8 mouse cellular contexts compared by ENCODE assay signal in genomic region chrX:167210319-167210728, GRCm38 (mm10). TPM values are rescaled to one million over a fixed set of nuclear protein-coding genes. Genes with fewer than 3 reads are reported as not detected.
DNase-seq lines count a peak whose midpoint lies in the region; ATAC-seq and TF ChIP-seq lines count a peak whose summit lies in the region.

No protein-coding gene starts in this region.

- H3K27me3 ChIP-seq in forebrain, embryonic 16.5 days (replicated peaks; ENCODE audit: control insufficient read depth, insufficient read depth, low read length) = no peaks in the 10 kb centered on the region; the same call in 1 of the 2 replicates
- H3K27me3 ChIP-seq in intestine, embryonic 14.5 days (replicated peaks; ENCODE audit: control insufficient read depth, insufficient read depth, low read length) = no peaks in the 10 kb centered on the region; the same call in 1 of the 2 replicates

- H3K27ac ChIP-seq in forebrain, embryonic 16.5 days (ENCODE audit: low read length) = no peak overlapping the region
- no peak overlapping the region; the same call in 1 of the 2 replicates for H3K27ac ChIP-seq in intestine, embryonic 14.5 days (ENCODE audit: low read depth)
- peak overlapping the region; percentile 97 for H3K27ac ChIP-seq in macrophage

- intact Hi-C loops in gastrocnemius, postnatal 36 days (cut with DNase I) = no loop called here

- H3K79me2 ChIP-seq in macrophage (ENCODE audit: inconsistent target) = peaks cover 22% of the 10 kb centered on the region

- no peak overlapping the region for H3K9ac ChIP-seq in forebrain, embryonic 16.5 days (replicated peaks; ENCODE audit: low read depth, low read length)
- no peak overlapping the region for H3K9ac ChIP-seq in intestine, embryonic 14.5 days (ENCODE audit: low read length)

- H3K4me2 ChIP-seq in forebrain, embryonic 16.5 days (ENCODE audit: low read length) = peak overlapping the region; percentile 58
- H3K4me2 ChIP-seq in intestine, embryonic 14.5 days (ENCODE audit: low read length) = peak overlapping the region; percentile 16

- peaks cover 5% of the 10 kb centered on the region for H3K4me1 ChIP-seq in lung, adult 2 months (ENCODE audit: control insufficient read depth, insufficient read depth, low read length)
- H3K4me1 ChIP-seq in forebrain, embryonic 16.5 days (replicated peaks; ENCODE audit: control insufficient read depth, insufficient read depth, low read length) = peaks cover 6% of the 10 kb centered on the region; the same call in 1 of the 2 replicates
- no peaks in the 10 kb centered on the region; the same call in 1 of the 2 replicates for H3K4me1 ChIP-seq in intestine, embryonic 14.5 days (replicated peaks; ENCODE audit: control insufficient read depth, insufficient read depth, low read length)

- no peak for ATAC-seq in forebrain, embryonic 16.5 days
- ATAC-seq in intestine, embryonic 14.5 days (replicated peaks; ENCODE audit: low FRiP score, low TSS enrichment, low read depth) = no peak

- WGBS in lung, adult 2 months = 34% methylated on average over 6 of the region's 6 CpGs
- WGBS in forebrain, embryonic 16.5 days = 63% methylated on average over 6 of the region's 6 CpGs
- 30% methylated on average over 6 of the region's 6 CpGs for WGBS in intestine, embryonic 14.5 days
- 30% methylated on average over 6 of the region's 6 CpGs for WGBS in macrophage (ENCODE audit: missing documents)

- H3K36me3 ChIP-seq in forebrain, embryonic 16.5 days (ENCODE audit: control insufficient read depth, insufficient read depth) = 0 out of 2 replicates have a peak, but pooled peaks cover 2% of the 10 kb centered on the region
- H3K36me3 ChIP-seq in intestine, embryonic 14.5 days (ENCODE audit: control insufficient read depth, insufficient read depth, low read length) = no peaks in the 10 kb centered on the region
- no peaks in the 10 kb centered on the region for H3K36me3 ChIP-seq in macrophage (ENCODE audit: inconsistent target)

- H3K4me3 ChIP-seq in lung, adult 2 months (replicated peaks; ENCODE audit: extremely low read depth, low read depth, low read length) = peak overlapping the region; percentile 39
- no peak overlapping the region for H3K4me3 ChIP-seq in forebrain, embryonic 16.5 days (replicated peaks; ENCODE audit: low read length)
- H3K4me3 ChIP-seq in intestine, embryonic 14.5 days (ENCODE audit: low read depth, low read length) = no peak overlapping the region; the same call in 1 of the 2 replicates
- H3K4me3 ChIP-seq in macrophage (ENCODE audit: inconsistent target) = peak overlapping the region; percentile 68; the same call in 1 of the 2 replicates

- no peak for TF ChIP-seq CTCF in lung, adult 2 months (IDR thresholded peaks at IDR 0.05; ENCODE audit: insufficient read depth, low read length)

- H3K9me3 ChIP-seq in forebrain, embryonic 16.5 days (ENCODE audit: control insufficient read depth, low read length) = no peaks in the 10 kb centered on the region
- H3K9me3 ChIP-seq in intestine, embryonic 14.5 days (ENCODE audit: control insufficient read depth, low read length) = no peaks in the 10 kb centered on the region

- TF ChIP-seq POLR2A in lung, adult 2 months (IDR thresholded peaks at IDR 0.05; ENCODE audit: borderline replicate concordance, extremely low read depth, low read depth, low read length) = no peak

- DNase-seq in lung, adult 2 months = peak; percentile 55
- DNase-seq in lung, postnatal 14 days = no peak
- DNase-seq in intestine, embryonic 14.5 days (ENCODE audit: low spot score) = no peak
- no peak for DNase-seq in cerebellum, postnatal 10 days
- no peak for DNase-seq in gastrocnemius, postnatal 36 days
- no peak for DNase-seq in adrenal gland, postnatal 10 days

RNA-seq across cellular contexts. Expression of gene Tmsb4x, which starts 1.2 kb away (rescaled TPM):
- 450 and 779 TPM in 2 replicates for polyA plus RNA-seq in lung, adult 2 months (2012; rRNA removed)
- 6,382 and 7,459 TPM in 2 replicates for polyA plus RNA-seq in forebrain, embryonic 16.5 days (2015; fragmentation: Nextera tagmentation; extraction: Ambion mirVana)
- 3,370 and 3,374 TPM in 2 replicates for polyA plus RNA-seq in intestine, embryonic 14.5 days (2014; fragmentation: Nextera tagmentation; extraction: Ambion mirVana)
- 1,000 to 10,000 TPM in 5 of 26 experiments, 100 to 1,000 TPM in 21; 301 to 1,383 (median 738) TPM for total RNA-seq in macrophage (2018; cell fraction: chromatin; rRNA removed)
- total RNA-seq in macrophage (2018; cell fraction: cytosol; rRNA removed) = over 10,000 TPM in 13 of 26 experiments, 1,000 to 10,000 TPM in 13; 6,933 to 20,466 (median 10,239) TPM
- total RNA-seq in macrophage (2018; cell fraction: nucleus; rRNA removed) = 1,000 to 10,000 TPM in 24 of 26 experiments, 100 to 1,000 TPM in 2; 863 to 5,485 (median 2,675) TPM
- 6,334 to 16,092 TPM (median 9,092 TPM) in 3 replicates for polyA plus RNA-seq in macrophage (2018)
- 100 to 1,000 TPM; 162 to 173 TPM for total RNA-seq in gastrocnemius, postnatal 36 days (2021)
- total RNA-seq in adrenal gland, postnatal 10 days (2021) = 100 to 1,000 TPM; 687 to 755 TPM

RNA-seq across cellular contexts. Expression of gene Tlr8, which starts 53.8 kb away (rescaled TPM):
- polyA plus RNA-seq in lung, adult 2 months (2012; rRNA removed) = 1.4 and 2.5 TPM in 2 replicates
- polyA plus RNA-seq in forebrain, embryonic 16.5 days (2015; fragmentation: Nextera tagmentation; extraction: Ambion mirVana) = 0.10 TPM in 1 of 2 replicates, not detected in the other
- polyA plus RNA-seq in intestine, embryonic 14.5 days (2014; fragmentation: Nextera tagmentation; extraction: Ambion mirVana) = 0.26 and 0.45 TPM in 2 replicates
- 100 to 1,000 TPM in 13 of 26 experiments, 10 to 100 TPM in 13; 22.2 to 193 (median 106) TPM for total RNA-seq in macrophage (2018; cell fraction: chromatin; rRNA removed)
- 100 to 1,000 TPM; 132 to 286 (median 191) TPM for total RNA-seq in macrophage (2018; cell fraction: cytosol; rRNA removed)
- 100 to 1,000 TPM in 25 of 26 experiments, 10 to 100 TPM in 1; 76.6 to 287 (median 194) TPM for total RNA-seq in macrophage (2018; cell fraction: nucleus; rRNA removed)
- polyA plus RNA-seq in macrophage (2018) = 125 to 202 TPM (median 165 TPM) in 3 replicates
- under 1 TPM; 0.47 to 0.54 TPM for total RNA-seq in gastrocnemius, postnatal 36 days (2021)
- 1 to 10 TPM; 1.4 to 1.5 TPM for total RNA-seq in adrenal gland, postnatal 10 days (2021)

Comparison
In these comparisons a context has a peak if more than half of its experiments do, and no peak if none do; other contexts are left out.
1. H3K4me3 ChIP-seq: peak in lung, adult 2 months (single experiment) and macrophage (single experiment); none in forebrain, embryonic 16.5 days (single experiment) and intestine, embryonic 14.5 days (single experiment).
2. RNA of gene Tlr8, which starts 53.8 kb away (polyA plus RNA-seq): 125 to 202 TPM in macrophage; 1.4 to 2.5 TPM in lung, adult 2 months, 0.26 to 0.45 TPM in intestine, embryonic 14.5 days and 0.10 TPM in forebrain, embryonic 16.5 days; every median in the first group is over 10 times any median in the second.